Mouse (Mus musculus) retina, postnatal 7 days (tissue): ENCODE measurements around the gene Kcnv2.

Experiments
- DNase-seq: peaks from one replicate; pipeline ENCODE4 v3.0.0-alpha.2; 2012; ENCODE audit warnings: low read depth, low spot score

The Kcnv2 gene

GRCm38 (mm10) chr19:27364521-27364931, 42.1 kb downstream of the Kcnv2 start:
- no peak for DNase-seq

GRCm38 (mm10) chr19:27366113-27366746, 43.8 kb downstream of the Kcnv2 start:
- DNase-seq = no peak

- no peak for DNase-seq
These were observed 47.2 kb downstream of the Kcnv2 start for GRCm38 (mm10) chr19:27369461-27370135.

GRCm38 (mm10) chr19:27370174-27370573, 47.8 kb downstream of the Kcnv2 start:
- no peak for DNase-seq

GRCm38 (mm10) chr19:27370784-27371183, 48.4 kb downstream of the Kcnv2 start:
- no peak for DNase-seq

GRCm38 (mm10) chr19:27379712-27380401, 57.5 kb downstream of the Kcnv2 start:
- no peak for DNase-seq

GRCm38 (mm10) chr19:27382131-27382530, 59.7 kb downstream of the Kcnv2 start:
- DNase-seq = no peak

- no peak for DNase-seq
These were observed 60.9 kb downstream of the Kcnv2 start for GRCm38 (mm10) chr19:27383266-27383665.

GRCm38 (mm10) chr19:27385304-27385703, 62.9 kb downstream of the Kcnv2 start:
- no peak for DNase-seq
